Mouse (Mus musculus) frontal cortex, postnatal 10 days (tissue): ENCODE measurements around the gene Gm5934.
"Not testable (repeated sequence)": the region's sequence is repeated elsewhere in the genome, so short reads cannot be mapped to it uniquely, and the experiment has no call there.

Experiments used
- DNase-seq, 2 experiments: peaks; one replicate each; pipeline ENCODE4 v3.0.0; 2022; ENCODE audit warnings: low spot score in 2 of 2, mixed read lengths in 1 of 2

Gene Gm5934

GRCm38 (mm10) chrX:24500660-24501059, at the start of gene Gm5934:
Gm5934 (minus strand) TSS chrX:24500760.
- DNase-seq: not testable (repeated sequence)
